Mouse (Mus musculus): ENCODE data around the gene Tef.
A peak's percentile ranks its signal among the peaks of the same experiment; 100 is the strongest.

Tef gene

DNA sequence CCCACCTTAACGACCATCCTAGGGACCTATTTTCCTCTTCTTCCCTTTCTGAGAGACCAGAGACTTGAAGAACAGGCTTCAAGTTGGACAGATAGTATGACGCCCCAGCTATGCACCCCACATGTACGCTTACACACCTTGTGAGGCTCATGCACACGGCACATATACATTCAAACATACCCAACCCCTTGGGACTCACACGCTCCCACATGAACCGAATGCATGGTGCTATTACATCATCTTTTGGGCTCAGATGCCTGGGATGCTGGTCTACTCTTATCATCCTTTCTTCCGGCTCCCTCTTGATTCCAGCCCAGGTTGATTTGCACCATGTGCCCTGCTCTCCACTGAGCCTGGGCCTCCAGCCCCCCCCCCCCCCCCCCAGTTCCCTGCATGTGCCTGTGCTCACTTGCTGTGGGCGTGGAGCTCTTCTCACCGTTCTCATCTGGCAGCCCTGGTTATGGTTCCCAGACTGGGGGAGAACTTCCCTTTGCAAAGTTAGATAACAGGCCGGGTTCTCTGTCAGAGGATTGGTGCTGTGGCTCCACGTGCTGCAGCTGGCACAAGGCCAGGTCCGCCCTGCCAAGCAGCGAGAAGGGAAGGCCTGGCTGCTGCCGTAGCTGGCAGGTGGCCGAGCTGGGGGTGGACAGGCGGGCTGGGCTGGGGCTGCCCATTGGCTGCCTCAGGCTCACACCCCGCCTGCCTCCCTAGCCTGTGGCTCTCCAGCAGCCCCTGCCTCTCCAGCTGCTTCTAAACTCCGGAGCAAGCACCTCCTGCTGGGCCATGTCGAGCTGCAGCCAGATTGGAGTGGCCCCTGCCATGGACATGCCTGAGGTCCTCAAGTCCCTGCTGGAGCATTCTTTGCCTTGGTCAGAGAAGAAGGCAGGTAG, at the start of gene Tef:
TSS of gene Tef (plus strand) at position 421 of the 890 bp plus-strand sequence.
- DNase-seq (ENCODE audit: low spot score in 2 of 2): peak; percentile 80 to 85

GRCm38 (mm10) chr15:81753669-81754068, 48.6 kb upstream of the Tef start:
- DNase-seq (ENCODE audit: low spot score in 2 of 2): no peak

DNA sequence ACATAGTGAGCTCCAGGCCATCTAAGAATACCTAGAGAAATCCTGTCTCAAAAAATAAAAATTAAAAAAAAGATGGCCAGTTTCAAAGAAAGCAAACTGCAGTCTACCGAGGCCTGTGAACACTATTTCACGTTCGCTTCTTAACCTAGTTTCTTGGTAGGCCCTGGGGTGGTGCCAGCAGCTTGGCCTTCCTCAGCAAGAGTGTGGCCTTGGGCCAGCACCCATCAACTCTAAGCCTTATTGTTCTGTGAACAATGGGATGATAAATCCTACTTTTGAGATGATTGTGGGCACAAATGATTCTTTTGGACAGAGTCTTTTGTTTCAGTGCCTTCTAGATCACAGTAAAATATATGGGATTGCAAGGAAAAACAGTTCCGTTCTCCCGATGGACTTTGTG, 43.5 kb upstream of the Tef start:
- DNase-seq (ENCODE audit: low spot score in 2 of 2): no peak

DNA sequence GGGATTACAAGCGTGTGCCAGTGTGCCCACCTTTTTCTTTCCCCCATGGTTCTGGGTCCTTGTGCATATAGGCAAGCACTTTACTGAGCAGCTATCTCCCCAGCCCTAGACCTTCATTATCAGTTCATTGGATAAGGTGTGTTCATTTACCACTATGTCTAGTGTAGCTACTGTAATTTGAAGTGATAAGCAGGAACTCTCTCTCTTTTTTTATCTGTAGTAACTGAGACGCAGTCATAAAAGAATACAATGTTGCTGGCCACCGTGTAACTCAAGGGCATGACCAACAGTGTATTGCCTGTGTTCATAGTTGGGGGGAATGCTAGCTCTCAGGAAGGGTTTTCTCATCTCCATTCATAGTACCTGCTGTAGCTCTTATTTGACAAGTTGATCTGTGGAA, 42.7 kb upstream of the Tef start:
- DNase-seq (ENCODE audit: low spot score in 2 of 2): no peak

DNA sequence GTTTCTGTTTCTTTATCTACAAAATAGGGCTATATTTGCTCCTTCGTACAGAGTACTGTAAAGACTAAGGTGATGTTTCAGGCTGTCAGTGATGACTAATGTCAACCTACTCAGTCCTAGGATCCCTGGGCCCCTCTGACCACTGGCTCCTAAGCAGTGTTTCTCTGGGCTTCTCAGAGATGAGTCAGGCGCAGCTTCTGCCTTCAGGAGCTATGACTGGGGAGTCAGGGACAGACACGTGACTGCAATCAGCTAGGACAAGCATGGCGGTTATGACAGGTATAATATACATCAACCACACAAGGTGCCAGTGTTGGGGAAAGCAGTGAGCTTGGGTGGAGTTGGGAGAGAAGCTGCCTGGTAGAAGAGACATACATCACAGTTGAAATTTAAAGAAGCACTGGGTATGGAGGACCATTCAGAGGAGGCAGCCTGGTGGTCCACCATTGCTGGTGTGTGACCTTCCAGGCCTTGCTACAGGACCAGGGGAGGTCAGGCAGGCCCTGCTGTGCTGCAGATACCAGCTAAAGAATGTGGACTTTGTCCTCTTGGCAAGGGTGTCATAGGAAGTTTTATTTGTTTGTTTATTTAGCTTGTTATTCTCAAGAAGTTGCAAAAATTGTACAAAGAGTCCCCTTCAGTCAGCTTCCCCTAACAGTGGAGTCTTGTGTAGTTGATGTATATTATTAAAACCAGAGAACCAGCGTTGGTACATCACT, 41.7 kb upstream of the Tef start:
- DNase-seq (ENCODE audit: low spot score in 2 of 2): no peak

GRCm38 (mm10) chr15:81761381-81761780, 40.8 kb upstream of the Tef start:
- no peak for DNase-seq (ENCODE audit: low spot score in 2 of 2)

DNA sequence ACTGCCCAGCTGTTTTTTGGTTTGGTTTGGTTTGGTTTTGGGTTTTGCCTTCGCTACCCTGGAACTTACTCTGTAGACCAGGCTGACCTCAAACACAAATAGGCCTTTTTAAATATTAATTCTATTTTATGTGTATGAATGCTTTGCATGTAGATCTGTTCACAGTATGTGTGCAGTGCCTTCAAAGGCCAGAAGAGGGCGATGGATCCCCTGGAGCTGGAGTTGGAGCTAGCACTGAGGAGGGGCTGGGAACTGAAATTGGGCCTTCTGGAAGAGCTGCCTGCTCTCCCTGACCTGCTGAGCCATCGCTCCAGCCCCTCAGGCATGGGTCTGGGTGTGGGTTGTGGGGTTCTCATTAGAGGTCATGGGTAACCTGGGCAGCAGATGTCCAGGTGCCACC, 40.3 kb upstream of the Tef start:
- no peak for DNase-seq (ENCODE audit: low spot score in 2 of 2)

- no peak for DNase-seq (ENCODE audit: low spot score in 2 of 2)
Observed at GRCm38 (mm10) chr15:81764573-81764972, 37.6 kb upstream of the Tef start.

- no peak for DNase-seq (ENCODE audit: low spot score in 2 of 2)
Observed at GRCm38 (mm10) chr15:81765651-81766050, 36.6 kb upstream of the Tef start.

DNA sequence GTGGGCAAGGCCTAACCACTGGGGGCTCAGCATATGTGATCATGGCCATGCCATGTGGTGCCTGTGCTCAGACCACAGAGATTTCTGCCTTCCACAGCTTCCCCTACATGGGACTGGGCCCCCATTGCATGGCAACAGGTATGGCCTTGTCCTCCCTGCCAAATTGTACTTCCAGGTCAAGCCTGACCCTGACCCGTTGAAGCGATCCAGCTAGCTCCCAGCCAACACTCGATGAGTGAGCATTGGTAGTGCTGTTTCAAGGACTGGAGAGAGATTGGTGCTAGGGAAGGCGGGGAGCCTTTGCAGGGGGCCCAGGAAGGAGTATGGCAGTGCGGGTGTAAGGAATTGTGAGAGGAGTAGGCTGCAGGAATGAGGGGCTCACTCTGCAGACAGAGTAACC, 35.8 kb upstream of the Tef start:
- DNase-seq (ENCODE audit: low spot score in 2 of 2): no peak

- DNase-seq (ENCODE audit: low spot score in 2 of 2): no peak
Observed at GRCm38 (mm10) chr15:81769037-81769436, 33.2 kb upstream of the Tef start.

GRCm38 (mm10) chr15:81772431-81773120, 29.6 kb upstream of the Tef start:
- DNase-seq (ENCODE audit: low spot score in 2 of 2): no peak

- DNase-seq (ENCODE audit: low spot score in 2 of 2): no peak
Observed at GRCm38 (mm10) chr15:81774505-81775171, 27.6 kb upstream of the Tef start.

DNA sequence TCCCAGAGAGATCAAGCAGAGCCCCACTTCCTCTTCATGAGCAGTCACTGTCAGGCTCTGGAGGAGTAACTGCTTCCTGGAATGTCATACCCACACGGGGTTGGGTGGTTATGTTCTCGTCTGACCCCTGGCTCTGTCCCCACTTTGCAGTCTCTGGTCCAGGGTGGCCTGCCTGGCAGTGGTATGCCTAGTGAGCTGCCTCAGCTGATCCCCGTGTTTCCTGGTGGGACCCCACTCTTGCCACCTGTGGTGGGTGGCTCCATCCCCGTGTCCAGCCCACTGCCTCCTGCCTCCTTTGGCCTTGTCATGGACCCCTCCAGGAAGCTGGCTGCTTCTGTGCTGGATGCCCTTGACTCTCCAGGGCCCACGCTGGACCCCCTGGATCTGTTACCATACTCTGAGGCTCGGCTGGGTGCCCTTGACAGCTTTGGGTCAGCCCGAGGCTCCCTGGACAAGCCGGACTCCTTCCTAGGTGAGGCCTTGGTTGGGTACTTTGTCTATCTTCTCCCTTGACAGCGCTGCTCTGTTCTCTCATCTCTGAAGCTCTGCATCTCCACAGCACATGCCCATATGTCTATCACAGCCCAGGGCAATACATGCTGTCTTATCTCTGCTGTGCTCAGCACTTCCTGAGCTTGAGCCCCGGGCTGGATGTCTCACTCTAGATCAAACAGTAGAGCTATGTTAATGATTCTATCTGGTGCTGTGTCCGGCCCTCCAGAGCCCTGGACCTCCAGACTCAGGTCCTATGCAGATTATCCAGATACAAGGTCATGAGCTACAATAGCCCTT, 25.4 kb upstream of the Tef start:
- DNase-seq (ENCODE audit: low spot score in 2 of 2): no peak

- DNase-seq (ENCODE audit: low spot score in 2 of 2): peak in 1 of 2 experiments; percentile 66
Observed at GRCm38 (mm10) chr15:81781816-81782215, 20.4 kb upstream of the Tef start.

DNA sequence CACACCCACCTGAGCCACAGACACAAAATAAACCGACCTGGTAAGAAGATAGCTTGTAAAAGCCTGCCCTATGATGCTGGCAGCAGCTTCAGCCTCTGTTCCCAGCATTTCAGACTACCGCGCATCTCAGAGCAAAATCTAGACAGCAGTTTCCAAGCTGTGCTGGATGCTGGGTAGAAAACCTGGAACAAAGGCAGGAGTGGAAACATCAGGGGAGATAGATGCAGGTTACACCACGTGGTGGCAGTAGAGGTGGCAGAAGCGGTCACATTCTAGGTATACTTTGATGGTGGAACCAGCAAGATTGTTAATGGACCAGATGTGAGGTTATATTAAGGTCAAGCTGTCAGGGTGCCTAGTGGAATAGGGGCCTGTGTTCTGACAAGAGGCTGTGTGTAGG, 17.5 kb upstream of the Tef start:
- no peak for DNase-seq (ENCODE audit: low spot score in 2 of 2)

GRCm38 (mm10) chr15:81785701-81786100, 16.5 kb upstream of the Tef start:
- no peak for DNase-seq (ENCODE audit: low spot score in 2 of 2)

DNA sequence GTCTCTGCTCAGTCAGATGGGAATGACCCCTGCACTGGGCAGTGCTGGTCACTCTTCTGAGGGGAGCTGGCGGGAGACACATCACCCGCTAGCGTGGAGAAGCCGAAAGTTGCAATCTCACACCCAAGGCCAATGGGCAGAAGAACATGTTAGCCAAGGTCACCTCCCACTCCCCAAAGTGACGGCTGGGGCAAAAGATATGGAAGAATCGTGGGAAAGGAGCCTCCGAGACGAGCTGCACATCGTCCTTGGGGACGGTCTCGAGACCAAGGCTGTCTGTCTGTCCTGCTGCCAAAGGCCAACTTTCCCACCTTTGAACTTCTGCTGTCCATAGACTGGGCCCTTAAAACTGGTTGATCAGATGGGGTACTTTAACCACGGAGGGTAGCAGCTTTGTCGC, 14.7 kb upstream of the Tef start:
- no peak for DNase-seq (ENCODE audit: low spot score in 2 of 2)

- DNase-seq (ENCODE audit: low spot score in 2 of 2): no peak
Observed at GRCm38 (mm10) chr15:81792444-81792843, 9.8 kb upstream of the Tef start.

- DNase-seq (ENCODE audit: low spot score in 2 of 2): no peak
Observed at GRCm38 (mm10) chr15:81796228-81796627, 6.0 kb upstream of the Tef start.

DNA sequence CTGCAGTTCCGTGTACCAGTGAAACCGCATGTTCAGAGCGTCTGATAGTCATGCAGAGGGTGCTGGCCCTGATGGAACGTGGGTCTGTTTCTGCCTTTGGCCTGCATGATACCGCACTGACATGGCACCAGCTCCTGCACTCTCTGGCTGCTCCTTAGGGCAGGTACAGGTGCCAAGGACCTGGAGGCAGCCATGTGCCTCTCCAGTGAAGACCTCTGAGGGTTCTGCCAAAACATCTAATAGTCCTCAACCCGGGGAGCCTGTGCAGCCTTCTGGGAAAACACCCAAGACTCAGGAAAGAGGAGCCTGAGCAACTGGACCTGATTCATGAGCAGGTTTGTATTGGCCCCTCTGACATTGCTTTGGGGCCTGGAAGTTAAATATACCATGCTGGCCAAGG, 4.4 kb upstream of the Tef start:
- DNase-seq (ENCODE audit: low spot score in 2 of 2): no peak
